Mouse (Mus musculus): ENCODE measurements at regions not wholly inside any gene's neighbourhood (a gene's known extent, or its start where the extent isn't known, plus 50 kb on each side); places are given as distances from the start of the nearest gene placed in this dataset.

DNA sequence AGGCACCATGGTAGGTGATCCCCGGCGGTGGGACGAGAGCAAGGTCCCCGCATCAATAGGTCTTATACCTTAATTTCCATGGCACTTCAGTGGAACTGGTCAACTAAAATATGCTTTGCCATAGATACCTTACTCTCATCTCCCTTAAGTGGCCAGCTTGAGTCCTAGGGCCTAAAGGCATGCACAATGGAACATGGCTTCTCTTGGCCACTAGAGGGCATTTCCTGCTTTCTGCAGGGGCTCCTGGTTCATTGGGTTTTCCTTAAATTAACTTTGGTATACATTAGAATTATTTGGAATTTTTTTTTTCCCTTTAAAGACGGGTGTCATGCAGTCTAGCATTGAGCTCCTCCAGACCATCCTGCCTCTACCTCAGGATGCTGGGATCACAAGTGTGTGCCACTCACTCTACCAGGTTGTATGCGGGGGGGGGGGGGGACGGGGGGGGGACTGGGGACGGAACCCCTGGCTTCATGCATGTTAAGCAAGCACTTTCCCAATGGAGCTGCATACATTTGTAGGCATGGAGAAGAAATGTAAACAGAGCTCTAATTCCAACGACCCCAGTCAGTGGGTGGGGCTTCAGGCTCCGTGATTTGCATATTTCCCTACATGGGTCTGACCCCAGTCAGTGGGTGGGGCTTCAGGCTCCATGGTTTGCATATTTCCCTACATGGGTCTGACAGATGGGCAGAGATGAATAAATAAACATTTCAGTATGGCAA, 113.4 kb upstream of the Cpm start:
- peak in 1 of 2 experiments; percentile 10 for DNase-seq (ENCODE audit: low spot score in 2 of 2)

DNA sequence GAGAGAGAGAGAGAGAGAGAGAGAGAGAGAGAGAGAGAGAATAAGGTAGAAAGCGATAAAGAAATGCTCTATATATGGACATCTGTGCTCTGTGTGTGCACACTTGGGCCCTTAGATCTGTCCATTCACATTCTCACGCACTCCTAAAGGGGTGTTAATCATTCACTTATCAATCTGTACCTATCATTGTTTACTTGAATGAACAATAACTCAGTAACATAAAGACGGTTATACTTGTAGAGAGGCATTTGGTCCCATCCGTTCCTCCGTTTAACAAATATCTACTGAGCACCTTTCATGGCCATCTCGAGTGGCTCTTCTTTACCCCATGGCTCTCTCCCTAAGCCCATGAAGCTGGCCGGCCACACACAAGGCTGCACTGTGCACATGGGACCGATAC, 114.3 kb upstream of the Cpm start:
- DNase-seq (ENCODE audit: low spot score in 2 of 2): no peak

DNA sequence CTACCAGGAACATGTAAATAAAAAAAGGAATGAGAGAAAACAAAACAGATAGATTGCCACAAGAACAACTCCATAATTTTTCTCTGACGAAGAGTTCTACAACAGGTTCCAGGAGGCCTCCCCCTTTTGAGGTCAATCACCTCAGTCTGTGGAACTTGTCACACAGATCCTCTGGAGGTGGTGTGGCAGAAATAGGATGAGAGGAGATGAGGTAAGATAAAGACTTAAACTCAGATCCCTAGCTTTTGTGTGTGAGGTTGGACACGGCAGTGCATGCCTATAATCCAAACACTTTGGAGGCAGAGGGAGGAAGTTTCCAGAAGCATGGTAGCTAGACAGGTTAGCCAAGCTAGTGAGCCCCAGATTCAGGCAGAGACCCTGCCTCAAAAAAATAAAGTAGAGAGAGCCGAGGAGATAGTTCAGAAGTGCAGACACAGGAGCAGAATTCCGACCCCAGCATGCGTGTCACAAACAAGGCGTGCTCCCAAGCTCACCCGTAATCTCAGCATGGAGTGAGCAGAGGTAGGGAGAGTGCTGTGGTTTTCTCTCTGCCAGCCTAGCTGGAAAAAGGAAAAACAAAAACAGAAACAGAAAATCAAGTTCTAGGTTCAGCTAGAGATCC, 115.3 kb upstream of the Cpm start:
- DNase-seq (ENCODE audit: low spot score in 2 of 2): no peak

DNA sequence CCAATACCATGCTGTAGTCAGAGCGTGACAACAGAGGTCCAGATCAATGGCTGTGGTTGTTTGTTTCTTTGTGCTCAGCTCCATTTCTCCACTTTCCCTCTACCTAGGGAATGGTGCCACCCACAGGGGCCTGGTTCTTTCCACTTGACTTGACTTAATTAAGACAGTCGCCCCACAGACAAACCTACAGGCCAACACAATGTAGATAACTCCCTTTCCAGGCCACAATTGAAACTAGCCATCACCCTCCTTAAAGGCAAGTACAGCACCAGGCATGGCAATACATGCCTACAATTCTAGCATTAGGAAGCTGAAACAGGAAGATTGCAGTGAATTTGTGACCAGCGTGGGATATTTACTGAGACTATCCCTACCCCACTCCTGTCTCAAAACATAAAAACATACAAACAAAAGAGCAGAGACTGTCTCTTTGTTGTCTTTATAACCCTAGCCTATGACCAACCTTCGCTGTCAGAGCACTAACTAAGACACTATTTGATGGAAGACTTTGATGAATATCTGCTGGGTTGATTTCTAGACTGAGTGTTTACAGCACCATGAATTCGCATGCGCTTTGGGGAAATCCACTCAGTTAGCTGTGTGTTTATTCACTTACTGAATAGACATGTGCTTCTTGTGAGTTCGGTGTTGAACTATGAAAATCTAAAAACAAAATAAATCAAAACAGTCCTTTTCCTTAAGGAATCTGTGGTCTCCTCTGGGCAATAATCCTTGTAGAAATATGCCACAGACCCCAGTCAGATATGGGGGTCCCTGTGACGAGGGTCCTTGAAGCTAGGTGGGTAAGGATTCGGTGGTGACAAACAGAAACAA, 116.7 kb upstream of the Cpm start:
- no peak for DNase-seq (ENCODE audit: low spot score in 2 of 2)

DNA sequence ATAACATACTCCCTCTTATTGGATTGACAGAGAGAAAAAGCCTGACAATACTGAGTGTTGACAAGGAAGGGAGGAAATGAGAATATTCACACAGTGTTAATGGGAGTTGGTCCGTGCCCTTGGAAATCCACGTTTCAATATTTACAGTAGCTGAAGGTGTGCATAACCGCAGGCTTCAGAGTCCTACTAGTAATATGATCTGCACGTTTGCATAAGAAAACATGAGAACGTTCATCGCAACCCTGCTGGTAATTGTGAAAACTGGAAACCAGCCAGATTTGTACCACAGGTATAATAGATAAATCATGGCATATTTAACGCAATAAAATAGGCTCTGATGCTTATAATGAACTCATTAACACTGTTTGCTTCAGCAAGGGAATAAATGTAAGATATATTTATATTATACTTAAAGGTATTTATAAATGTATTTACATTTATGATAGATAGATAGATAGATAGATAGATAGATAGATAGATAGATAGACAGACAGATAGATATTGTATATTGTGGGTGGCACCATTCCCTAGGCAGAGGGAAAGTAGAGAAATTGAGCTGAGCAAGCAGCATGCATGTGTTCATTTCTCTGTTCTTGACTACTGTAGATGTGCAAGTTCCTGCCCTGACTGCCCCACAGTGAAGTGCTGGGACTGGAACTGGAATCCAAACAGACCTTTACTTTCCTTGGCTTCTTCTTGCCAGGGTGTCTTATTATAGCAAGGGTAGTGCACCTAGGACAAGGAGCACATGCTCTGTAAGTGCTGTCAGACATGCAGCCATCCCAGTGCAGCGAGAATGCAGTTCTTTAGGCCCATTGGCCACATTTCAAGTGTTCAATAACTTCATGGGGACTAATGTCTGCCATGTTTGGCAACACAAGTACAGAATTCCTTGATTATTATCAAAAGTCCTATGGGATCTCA, 117.6 kb upstream of the Cpm start:
- DNase-seq (ENCODE audit: low spot score in 2 of 2): no peak

DNA sequence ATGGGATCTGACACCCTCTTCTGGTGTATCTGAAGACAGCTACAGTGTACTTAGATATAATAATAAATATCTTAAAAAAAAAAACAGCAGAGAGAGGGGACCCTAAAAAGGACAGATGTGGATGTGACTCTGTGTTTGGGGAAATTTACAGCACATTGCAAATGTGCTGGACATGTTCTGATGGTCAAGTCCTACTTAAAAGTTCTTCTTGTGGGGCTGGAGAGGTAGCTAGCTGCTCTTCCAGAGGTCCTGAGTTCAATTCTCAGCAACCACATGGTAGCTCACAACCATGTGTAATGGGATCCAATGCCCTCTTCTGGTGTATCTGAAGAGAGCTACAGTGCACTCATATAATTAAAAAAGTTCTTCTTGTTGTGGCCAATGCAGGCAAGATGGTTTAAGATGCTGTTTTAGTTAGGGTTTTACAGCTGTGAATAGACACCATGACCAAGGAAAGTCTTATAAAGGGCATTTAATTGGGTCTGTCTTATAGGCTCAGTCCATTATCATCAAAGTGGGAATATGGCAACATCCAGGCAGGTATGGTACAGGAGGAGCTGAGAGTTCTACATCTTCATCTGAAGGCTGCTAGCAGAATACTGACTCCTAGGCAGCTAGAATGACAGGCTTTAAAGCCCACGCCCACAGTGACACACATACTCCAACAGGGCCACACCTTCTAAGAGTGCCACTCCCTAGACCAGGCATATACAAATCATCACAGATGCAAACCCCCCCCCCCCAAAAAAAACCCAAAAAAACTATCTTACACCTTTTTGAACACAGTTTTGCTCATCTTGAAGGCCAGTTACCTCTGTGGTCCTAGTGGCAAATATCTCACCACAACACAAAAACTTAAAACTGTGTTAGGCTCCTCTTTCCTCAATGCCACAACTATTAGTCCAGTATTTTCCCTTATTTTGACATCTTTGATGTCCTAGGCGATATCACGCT, 118.5 kb upstream of the Cpm start:
- no peak for DNase-seq (ENCODE audit: low spot score in 2 of 2)

DNA sequence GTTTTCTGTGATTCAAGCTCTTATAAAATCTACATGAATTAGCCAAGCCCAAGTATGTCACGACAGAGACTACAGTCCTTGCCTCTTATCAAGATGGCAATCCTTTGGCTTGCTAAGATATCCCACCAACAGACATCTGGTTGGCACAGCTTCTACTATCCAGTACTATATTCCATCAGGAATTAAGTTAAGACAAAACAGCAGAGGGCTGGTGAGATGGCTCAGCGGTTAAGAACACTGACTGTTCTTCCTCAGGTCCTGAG, 119.1 kb upstream of the Cpm start:
- no peak for DNase-seq (ENCODE audit: low spot score in 2 of 2)

DNA sequence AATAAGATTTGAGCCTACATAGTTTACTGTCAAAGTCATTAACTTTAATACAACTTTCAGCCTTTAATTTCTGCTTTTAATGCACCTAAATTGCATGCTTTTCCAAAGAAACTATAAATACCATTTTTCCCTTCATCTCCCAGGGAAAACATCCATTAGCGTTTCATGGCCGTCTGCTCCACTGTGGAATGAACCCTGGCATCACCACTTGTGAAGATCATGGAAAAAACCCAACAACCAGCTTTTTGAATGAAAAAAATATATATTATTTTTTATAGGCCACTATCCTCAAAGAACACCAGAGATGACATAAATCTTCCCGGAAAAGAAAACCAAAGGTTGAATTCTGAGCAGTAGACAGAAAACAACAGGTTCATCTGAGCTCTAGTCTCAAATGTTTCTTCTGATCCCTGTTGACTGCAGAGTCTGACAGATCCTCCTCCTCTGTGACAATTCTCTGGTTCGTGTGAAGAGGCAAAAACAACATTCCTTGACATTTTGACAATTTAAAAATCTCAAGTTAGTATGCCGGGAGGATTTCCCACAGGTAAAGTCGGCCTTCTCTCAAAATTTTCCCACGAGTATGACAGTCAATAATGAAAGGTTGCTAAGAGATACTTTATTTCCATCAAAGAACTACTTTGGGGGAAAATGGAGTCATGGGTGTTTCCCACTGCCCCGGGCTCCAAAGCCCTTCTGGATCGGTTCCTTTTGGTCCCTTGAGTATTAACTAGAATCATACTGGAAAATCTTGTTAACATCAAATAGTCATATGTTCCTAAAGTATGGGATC, 119.7 kb upstream of the Cpm start:
- no peak for DNase-seq (ENCODE audit: low spot score in 2 of 2)

DNA sequence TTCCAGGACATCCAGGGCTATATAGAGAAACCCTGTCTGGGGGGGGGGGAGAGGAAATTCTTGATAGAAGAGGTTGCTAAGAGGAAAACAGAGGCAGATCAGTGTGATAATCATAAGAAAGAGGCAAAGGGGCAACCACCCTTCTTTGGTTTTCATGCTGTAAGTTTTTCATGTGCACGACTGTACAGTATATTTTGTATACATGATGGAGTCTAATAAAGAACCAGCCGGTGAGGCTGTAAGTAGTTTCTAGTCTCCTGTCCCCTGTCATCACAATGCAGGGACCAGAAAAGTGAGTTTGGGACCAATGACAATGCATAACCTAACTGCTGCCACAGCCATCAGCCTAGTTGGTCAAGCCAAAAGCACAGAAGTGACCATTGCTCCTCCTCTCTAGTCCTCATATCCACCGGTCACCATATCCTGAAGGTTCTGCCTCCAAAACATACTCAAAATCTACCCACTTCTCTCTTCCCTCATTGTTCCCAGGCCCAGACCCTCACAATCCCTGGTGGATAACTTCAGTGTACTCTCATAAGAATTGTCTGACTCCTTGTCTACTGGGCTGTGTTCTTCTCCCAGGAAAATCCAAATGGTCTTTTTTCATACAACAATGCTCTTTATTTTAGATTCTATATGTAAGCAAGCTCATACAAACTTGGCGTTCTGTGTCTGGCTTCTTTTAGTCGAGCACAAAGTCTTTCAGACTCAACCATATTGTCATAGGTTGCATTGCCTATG, 122.9 kb upstream of the Cpm start:
- DNase-seq (ENCODE audit: low spot score in 2 of 2): no peak

DNA sequence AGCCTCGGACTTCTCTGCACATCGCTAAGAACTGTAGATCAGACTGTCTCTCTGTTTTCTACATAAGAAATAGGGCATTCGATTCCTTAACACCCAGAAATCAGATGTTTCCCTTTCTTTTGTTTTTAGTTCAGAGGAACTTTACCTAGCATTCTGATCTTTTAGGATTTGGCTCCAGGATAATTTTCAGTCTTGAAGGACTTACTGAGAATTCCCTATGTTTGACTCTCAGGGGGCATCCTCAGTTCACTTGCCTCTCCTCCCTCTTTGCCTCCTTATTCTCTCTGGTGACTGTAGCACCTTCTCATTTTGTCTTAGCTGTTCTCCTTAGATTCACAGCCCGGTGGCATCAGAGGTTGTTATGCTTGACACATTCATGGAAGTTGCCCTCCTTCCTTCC, 123.8 kb upstream of the Cpm start:
- no peak for DNase-seq (ENCODE audit: low spot score in 2 of 2)

DNA sequence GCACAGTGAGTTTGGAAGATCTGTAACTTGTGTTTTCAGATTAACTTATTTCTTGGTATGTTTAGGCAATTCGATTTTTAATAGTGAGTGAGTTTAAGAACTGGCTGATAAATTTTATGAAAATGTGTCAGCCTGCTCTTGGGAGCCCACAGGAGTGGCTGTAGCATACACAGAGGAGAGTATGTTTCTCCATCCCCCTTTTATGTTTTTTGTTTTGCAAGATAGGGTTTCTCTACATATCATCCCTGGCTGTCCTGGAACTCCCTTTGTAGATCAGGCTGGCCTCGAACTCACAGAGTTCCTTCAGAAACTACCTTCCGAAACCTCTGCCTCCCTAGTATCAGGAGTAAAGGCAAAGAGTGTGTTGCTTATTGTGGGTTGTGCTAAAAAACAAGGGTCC, 124.2 kb upstream of the Cpm start:
- no peak for DNase-seq (ENCODE audit: low spot score in 2 of 2)

DNA sequence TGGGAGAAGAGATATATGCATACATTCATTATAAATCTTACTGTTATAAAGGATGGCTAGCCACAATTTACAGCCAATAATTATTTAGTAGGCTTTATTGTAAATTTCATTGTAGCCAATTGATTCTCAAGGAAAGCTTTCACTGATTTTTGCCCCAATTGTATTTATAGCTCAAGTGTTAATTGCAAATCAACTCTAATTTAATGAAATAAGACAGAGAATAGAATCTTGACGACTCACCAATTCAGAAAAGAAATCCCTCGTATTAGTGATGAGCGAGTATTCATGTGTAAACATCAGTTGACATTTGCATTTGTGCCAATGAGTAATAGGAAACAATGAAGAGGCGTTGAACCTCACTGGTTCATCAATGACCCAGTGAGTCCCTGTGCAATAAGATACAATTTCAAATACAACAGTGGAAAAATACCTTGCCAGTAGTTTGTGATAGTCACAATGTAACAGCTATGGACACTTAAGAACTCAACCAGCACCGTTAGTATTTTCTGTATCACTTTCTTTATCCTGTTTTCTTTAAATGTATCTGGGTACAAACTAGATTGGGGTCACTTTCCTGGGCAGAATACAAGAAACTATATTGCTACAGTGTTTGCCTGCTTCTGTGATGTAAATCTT, 124.6 kb upstream of the Cpsf6 start:
- no peak for DNase-seq (ENCODE audit: low spot score in 2 of 2)

DNA sequence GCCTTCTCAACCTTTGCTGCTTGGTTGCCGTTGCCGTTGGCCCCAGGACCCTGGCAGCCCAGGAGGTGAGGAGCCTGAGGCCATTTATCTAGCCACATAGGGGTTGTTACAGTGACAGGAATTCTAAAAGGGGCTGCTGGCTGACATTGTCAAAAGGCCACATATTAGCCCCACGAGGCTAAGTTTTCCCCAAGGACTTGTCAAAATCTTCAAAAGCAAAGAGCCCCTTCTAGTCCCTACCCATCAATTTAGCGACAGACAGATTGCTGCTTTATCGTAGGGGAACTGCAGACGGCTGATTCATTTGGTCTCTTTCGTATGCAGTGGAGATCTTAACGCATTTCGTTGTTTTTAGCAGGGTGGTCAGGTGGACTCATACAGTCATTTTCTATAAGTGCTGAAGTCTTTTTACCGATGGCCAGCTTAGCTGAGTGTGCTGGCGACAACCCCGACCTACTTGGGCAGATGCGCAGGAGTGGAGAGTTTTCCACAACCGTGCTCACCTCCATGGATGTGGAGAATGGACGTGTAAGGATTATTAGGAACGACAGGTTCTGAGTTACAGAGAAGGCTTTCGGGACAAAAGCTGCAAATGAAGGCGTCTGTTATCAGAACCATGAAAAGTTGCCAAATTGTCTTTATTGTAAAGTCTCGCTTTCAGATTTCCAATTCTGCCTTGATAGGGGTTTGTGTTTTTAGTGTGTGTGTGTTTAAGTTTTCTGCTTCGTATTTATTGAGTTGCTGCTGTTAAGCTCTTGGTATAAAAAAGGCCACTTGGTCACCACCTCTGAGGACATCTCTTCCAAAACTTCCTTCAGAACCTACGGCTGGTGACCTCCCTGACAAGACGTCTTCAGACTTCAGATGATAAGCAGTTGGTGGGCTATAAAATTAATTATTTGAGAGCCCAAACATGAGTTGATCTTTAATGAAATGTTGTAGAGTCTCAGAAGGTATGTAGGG, 123.7 kb upstream of the Cpsf6 start:
- DNase-seq (ENCODE audit: low spot score in 2 of 2): no peak

DNA sequence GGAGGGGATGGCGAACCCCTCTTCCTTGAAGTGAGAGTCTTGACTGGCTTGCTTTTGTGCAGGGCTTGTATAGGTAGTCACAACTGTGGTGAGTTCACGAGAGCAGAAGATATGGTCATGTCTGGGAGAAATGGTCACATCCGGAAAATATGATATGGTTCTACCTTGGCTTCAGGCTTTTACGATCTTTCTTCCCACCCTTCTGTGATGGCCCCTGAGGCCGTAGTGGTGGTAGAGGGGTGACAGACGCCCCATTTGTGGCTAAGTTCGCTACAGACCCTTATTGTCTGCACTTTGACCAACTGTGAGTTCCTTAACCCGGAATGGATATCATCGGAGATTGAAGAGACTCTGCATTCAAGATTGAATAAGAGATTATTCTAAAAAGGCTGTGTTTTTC, 122.9 kb upstream of the Cpsf6 start:
- no peak for DNase-seq (ENCODE audit: low spot score in 2 of 2)

DNA sequence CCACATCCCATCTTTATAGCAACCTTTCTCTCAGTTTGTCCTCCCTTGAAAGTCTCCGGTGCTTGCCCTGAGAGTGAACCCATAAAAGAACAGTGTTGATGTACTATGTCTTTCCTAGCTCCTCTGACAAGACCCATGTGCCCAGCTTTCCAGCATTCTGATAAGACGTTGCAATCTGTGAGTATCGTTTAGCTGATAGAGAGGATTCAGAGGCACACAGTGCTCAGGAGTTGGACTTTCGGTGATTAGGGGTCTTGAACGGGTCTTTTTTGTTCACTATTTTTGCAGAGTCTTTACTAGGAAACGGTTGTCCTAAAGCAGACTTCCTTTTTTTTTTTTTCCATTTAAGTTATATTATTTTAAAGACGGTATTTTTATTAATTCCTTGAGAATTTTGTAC, 122.3 kb upstream of the Cpsf6 start:
- DNase-seq (ENCODE audit: low spot score in 2 of 2): no peak

DNA sequence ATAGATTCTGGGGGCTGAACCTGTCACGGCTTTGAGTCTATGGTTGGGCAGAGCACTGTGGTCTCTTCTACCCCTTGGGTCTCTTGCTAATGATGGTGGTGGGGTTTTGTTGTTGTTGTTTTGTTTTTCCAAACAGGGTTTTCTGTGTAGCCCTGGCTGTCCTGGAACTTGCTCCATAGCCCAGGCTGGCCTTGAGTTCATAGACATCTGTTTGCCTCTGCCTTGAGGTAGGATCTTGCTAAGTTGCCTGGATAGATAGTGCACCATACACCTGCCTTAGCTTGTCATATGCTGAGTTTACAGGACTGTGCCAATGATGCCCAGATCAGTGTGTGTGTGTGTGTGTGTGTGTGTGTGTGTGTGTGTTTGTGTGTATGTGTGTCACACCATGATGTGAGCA, 121.6 kb upstream of the Cpsf6 start:
- no peak for DNase-seq (ENCODE audit: low spot score in 2 of 2)

DNA sequence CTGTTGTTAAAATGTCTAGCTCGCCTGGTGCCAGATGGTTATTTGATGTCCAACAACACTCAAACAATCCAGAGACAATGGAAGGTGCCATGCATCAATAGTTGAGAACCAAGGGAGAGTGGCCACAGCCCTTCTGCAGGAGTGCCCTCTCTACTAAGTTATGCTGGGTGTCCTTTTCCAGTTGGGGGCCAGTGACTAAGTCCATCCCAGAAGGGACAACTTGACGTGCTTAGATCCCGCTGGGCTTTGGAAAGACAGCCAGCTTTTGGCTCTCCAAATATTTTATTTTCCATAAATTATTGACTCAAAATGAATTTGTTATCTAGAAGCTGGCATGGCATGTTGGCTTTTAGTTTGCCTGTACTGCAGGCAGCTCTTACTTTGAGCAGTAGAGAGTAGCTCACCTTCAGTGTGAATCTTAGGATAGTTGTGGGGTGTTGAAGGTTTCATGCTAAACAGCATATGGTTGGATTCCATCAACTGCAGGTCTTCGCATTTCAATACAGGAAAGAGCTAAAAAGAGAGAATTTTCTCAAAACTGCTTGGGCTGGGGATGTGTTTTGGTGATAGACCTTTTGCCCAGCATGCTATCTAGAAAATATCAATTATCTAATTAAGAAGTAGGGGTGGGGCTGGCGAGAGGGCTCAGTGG, 120.8 kb upstream of the Cpsf6 start:
- DNase-seq (ENCODE audit: low spot score in 2 of 2): no peak

Measured in spleen, postnatal 36 days (tissue).